Mouse (Mus musculus) limb, embryonic 11.5 days (tissue): ENCODE results near the gene Fkbp8. TPM values are rescaled to one million over a fixed set of nuclear protein-coding genes. Genes with fewer than 3 reads are reported as not detected.
"Not testable (repeated sequence)": the region's sequence is repeated elsewhere in the genome, so short reads cannot be mapped to it uniquely, and the experiment has no call there.

ENCODE experiments used
- ATAC-seq: fragments of 200-750 bp; cut with Nextera tagmentation; 2 replicates; pipeline ENCODE4 v1.8.0; 2017; ENCODE audit warnings: low read depth; ENCODE audit not compliant: insufficient number of reproducible peaks, low FRiP score, low TSS enrichment
- DNase-seq: peaks from one replicate; pipeline ENCODE4 v3.0.0-alpha.2; 2015; ENCODE audit warnings: low spot score
- H3K27ac ChIP-seq: fragments of 300-500 bp; sonication (generic); replicated peaks from 2 replicates; pipeline ENCODE4 v1.5.1; 2014; ENCODE audit warnings: low read depth, mild to moderate bottlenecking, low read length
- H3K27me3 ChIP-seq: fragments of 300-500 bp; sonication (generic); 2 replicates; pipeline ENCODE4 v1.6.1; 2014; ENCODE audit warnings: mild to moderate bottlenecking, low read length, mixed read lengths; ENCODE audit not compliant: control insufficient read depth, insufficient read depth
- H3K36me3 ChIP-seq: fragments of 300-500 bp; sonication (generic); 2 replicates; pipeline ENCODE4 v1.6.1; 2014; ENCODE audit warnings: mild to moderate bottlenecking, low read length, moderate library complexity, mixed read lengths; ENCODE audit not compliant: control insufficient read depth, insufficient read depth
- H3K4me1 ChIP-seq: fragments of 300-500 bp; sonication (generic); 2 replicates; pipeline ENCODE4 v1.6.1; 2014; ENCODE audit warnings: low read length, mixed read lengths; ENCODE audit not compliant: control insufficient read depth, insufficient read depth
- H3K4me2 ChIP-seq: fragments of 300-500 bp; sonication (generic); 2 replicates; pipeline ENCODE4 v1.6.1; 2014; ENCODE audit warnings: low read depth, mild to moderate bottlenecking, moderate library complexity; ENCODE audit not compliant: severe bottlenecking
- H3K4me3 ChIP-seq: fragments of 300-500 bp; sonication (generic); 2 replicates; pipeline ENCODE4 v1.5.1; 2014; ENCODE audit warnings: low read depth, low read length
- H3K9ac ChIP-seq: fragments of 300-500 bp; sonication (generic); 2 replicates; pipeline ENCODE4 v1.6.1; 2014; ENCODE audit warnings: mild to moderate bottlenecking, low read length
- H3K9me3 ChIP-seq: fragments of 300-500 bp; sonication (generic); 2 replicates; pipeline ENCODE4 v1.6.1; 2016; ENCODE audit warnings: low read length; ENCODE audit not compliant: control insufficient read depth
- whole genome bisulfite sequencing: fragments of 180-500 bp; shearing (Covaris S2); extraction: QIAGEN DNeasy Blood & Tissue Kit; methylation state at CpG from one replicate; pipeline ENCODE4 v1.1.7; 2014; 5-methylcytosine and 5-hydroxymethylcytosine counted together
- polyA plus RNA-seq: library from polyadenylated mRNA; unstranded; fragments of >200 nt; fragmentation: Nextera tagmentation; extraction: Ambion mirVana; gene quantifications from 2 replicates; pipeline ENCODE4 v1.2.1, GENCODE M21; 2014

The Fkbp8 gene
- polyA plus RNA-seq, 1 experiment from 2014 or later: 233 TPM

- H3K27ac ChIP-seq: peak overlapping the region; percentile 32; the same call in 1 of the 2 replicates
- H3K27me3 ChIP-seq: 0 out of 2 replicates have a peak, but pooled peaks cover 2% of the 10 kb centered on the region
- H3K9me3 ChIP-seq: no peaks in the 10 kb centered on the region
- peak overlapping the region; percentile 84 for H3K4me2 ChIP-seq
- ATAC-seq (peak; percentile 33), DNase-seq (no peak)
- peak overlapping the region; percentile 64 for H3K9ac ChIP-seq
- peaks cover 12% of the 10 kb centered on the region; the same call in 1 of the 2 replicates for H3K36me3 ChIP-seq
- H3K4me3 ChIP-seq: peak overlapping the region; percentile 45
- peaks cover 53% of the 10 kb centered on the region for H3K4me1 ChIP-seq
- WGBS: 36% methylated on average over 32 of the region's 32 CpGs
These were observed 21.7 kb upstream of the Fkbp8 start for GRCm38 (mm10) chr8:70505698-70506327.

DNA sequence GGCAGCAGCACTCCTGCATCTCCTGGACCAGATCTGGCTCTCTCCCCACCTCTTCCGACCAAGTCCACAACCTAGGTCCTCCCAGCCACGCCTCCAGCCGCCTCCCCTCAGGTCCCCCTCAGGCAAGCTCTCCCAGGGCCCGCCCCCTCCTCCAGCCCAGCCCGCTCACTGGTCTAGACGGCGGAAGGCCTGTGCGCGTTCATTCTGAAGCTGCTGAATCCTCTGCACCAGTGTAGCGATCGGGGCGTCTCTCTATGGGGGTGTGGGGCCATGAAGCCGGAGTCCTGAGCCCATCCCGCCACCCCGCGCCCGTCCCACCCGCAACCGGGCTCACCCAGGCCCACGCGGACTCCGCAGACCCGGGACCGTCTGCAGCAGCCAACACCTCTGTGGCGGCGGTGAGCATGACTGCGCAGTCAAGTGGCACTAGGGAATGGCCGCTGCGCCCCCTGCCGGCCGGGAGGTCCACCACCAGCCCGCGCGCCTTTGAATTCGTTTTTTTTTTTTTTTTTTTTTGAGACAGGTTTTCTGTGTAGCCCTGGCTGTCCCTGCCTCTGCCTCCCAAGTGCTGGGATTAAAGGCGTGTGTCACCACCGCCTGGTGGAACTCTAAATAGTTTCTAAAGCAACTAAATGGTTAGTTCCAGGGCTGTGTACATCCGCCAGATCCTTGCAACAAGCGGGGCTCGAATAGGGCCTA, 21.0 kb upstream of the Fkbp8 start, which contains the start of gene Rex1bd:
TSS of gene Rex1bd (minus strand) at position 425 of the 699 bp plus-strand sequence.
- Histone ChIP-seq H3K4me2 (peak within 1 kb of the TSS; percentile 84), H3K9me3 (no peaks in the 10 kb centered on the region), H3K9ac (peak within 1 kb of the TSS; percentile 64), H3K36me3 (peaks cover 12% of the 10 kb centered on the region; the same call in 1 of the 2 replicates), H3K27ac (peak within 1 kb of the TSS; percentile 32), H3K4me1 (peaks cover 50% of the 10 kb centered on the region), H3K27me3 (0 out of 2 replicates have a peak, but pooled peaks cover 2% of the 10 kb centered on the region), H3K4me3 (peak within 1 kb of the TSS; percentile 45)
- DNase-seq (peak; percentile 97), ATAC-seq (peak; percentile 87)
- WGBS: 2% methylated on average over 40 of the region's 40 CpGs

DNA sequence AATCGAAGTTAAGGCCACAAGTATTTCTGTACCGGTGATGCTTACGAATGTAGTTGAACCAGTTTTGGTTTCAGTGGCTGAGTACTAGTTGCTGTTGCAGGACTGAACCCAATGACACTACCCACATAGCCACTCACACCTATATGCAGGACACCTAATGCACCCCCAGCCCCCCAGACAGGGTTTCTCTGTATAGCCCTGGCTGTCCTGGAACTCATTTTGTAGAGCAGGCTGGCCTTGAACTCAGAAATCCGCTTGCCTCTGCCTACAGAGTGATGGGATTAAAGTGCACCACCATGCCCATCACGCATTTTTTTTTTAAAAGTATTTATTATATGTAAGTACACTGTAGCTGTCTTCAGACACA, 20.5 kb upstream of the Fkbp8 start:
- no peak for ATAC-seq
- H3K4me1 ChIP-seq: peaks cover 47% of the 10 kb centered on the region
- no peak overlapping the region for H3K9ac ChIP-seq
- 63% methylated on average over 5 of the region's 5 CpGs for WGBS
- DNase-seq: no peak
- H3K4me3 ChIP-seq: no peak overlapping the region
- no peaks in the 10 kb centered on the region for H3K9me3 ChIP-seq
- H3K4me2 ChIP-seq: no peak overlapping the region
- peaks cover 12% of the 10 kb centered on the region; the same call in 1 of the 2 replicates for H3K36me3 ChIP-seq
- H3K27ac ChIP-seq: no peak overlapping the region
- 0 out of 2 replicates have a peak, but pooled peaks cover 1% of the 10 kb centered on the region for H3K27me3 ChIP-seq

DNA sequence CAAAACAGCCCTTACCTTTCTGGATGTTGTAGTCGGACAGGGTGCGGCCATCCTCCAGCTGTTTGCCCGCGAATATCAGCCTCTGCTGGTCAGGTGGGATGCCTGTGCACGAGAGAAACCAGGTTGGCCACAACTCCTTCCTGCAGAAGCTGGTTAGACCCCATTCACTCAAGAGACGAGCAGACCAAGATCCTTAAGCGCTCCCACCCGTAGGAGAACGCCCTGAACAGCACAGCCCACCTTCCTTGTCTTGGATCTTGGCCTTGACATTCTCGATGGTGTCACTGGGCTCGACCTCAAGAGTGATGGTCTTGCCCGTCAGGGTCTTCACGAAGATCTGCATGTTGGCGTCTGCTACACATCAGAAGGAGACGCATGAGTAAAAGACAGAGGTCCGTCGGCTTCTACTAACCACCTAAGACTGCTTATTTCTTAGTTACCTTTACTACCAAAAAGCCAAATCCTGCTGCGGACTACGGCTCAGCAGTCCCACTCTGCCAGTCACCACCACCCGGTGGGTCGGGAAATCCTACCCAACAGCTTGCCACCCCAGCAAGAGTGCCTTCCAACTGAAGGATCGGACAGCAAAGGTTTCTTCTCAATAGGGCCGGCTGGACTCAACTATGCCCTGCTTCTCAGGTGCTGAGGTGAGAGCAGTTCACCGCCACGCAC, 18.1 kb upstream of the Fkbp8 start:
- H3K4me3 ChIP-seq: peak overlapping the region; percentile 97
- ATAC-seq: no peak
- no peaks in the 10 kb centered on the region for H3K27me3 ChIP-seq
- H3K4me1 ChIP-seq: peaks cover 26% of the 10 kb centered on the region
- no peaks in the 10 kb centered on the region for H3K9me3 ChIP-seq
- H3K27ac ChIP-seq: peak overlapping the region; percentile 84; the same call in 1 of the 2 replicates
- peak overlapping the region; percentile 96 for H3K9ac ChIP-seq
- H3K36me3 ChIP-seq: peaks cover 12% of the 10 kb centered on the region; the same call in 1 of the 2 replicates
- H3K4me2 ChIP-seq: peak overlapping the region; percentile 98
- WGBS: 10% methylated on average over 25 of the region's 25 CpGs
- DNase-seq: no peak

- H3K36me3 ChIP-seq: peaks cover 12% of the 10 kb centered on the region; the same call in 1 of the 2 replicates
- H3K4me2 ChIP-seq: peak within 1 kb of the TSS; percentile 98
- H3K9ac ChIP-seq: peak within 1 kb of the TSS; percentile 96
- peak within 1 kb of the TSS; percentile 97 for H3K4me3 ChIP-seq
- no peaks in the 10 kb centered on the region for H3K27me3 ChIP-seq
- DNase-seq (peak; percentile 96), ATAC-seq (peak; percentile 71)
- WGBS: 1% methylated on average over 74 of the region's 74 CpGs
- H3K4me1 ChIP-seq: peaks cover 17% of the 10 kb centered on the region
- H3K27ac ChIP-seq: peak within 1 kb of the TSS; percentile 84
- no peaks in the 10 kb centered on the region for H3K9me3 ChIP-seq
These were observed 17.2 kb upstream of the Fkbp8 start, which contains the start of gene Uba52 for GRCm38 (mm10) chr8:70510228-70510915. TSS of gene Uba52 (minus strand) at chr8:70510801.

GRCm38 (mm10) chr8:70511174-70511573, 16.4 kb upstream of the Fkbp8 start:
- H3K9ac ChIP-seq, H3K4me1 ChIP-seq, H3K27me3 ChIP-seq, ATAC-seq, H3K9me3 ChIP-seq, DNase-seq, H3K27ac ChIP-seq: not testable (repeated sequence)
- Histone ChIP-seq H3K4me2 (peak overlapping the region; percentile 98; the same call in 1 of the 2 replicates), H3K4me3 (peak overlapping the region; percentile 97), H3K36me3 (peaks cover 12% of the 10 kb centered on the region; the same call in 1 of the 2 replicates)
- WGBS: 88% methylated on average over 6 of the region's 6 CpGs

- no peak overlapping the region for H3K27ac ChIP-seq
- H3K4me2 ChIP-seq: no peak overlapping the region
- H3K9ac ChIP-seq: no peak overlapping the region
- H3K9me3 ChIP-seq: no peaks in the 10 kb centered on the region
- WGBS: 97% methylated on average over 2 of the region's 2 CpGs
- no peak overlapping the region for H3K4me3 ChIP-seq
- ATAC-seq (no peak), DNase-seq (no peak)
- H3K4me1 ChIP-seq: peaks cover 8% of the 10 kb centered on the region
- peaks cover 12% of the 10 kb centered on the region; the same call in 1 of the 2 replicates for H3K36me3 ChIP-seq
- no peaks in the 10 kb centered on the region for H3K27me3 ChIP-seq
These were observed 15.8 kb upstream of the Fkbp8 start for GRCm38 (mm10) chr8:70511770-70512169.
